Mouse (Mus musculus): ENCODE measurements around the gene Pex5l. TPM values are rescaled to one million over a fixed set of nuclear protein-coding genes. Genes with fewer than 3 reads are reported as not detected.

Gene Pex5l
- polyA plus RNA-seq, 1 experiment from 2014 or later, result not detected

GRCm38 (mm10) chr3:33061428-33061827 is 81.6 kb downstream of the Pex5l start:
- no peaks in the 10 kb centered on the region for H3K4me1 ChIP-seq (replicated peaks)
- H3K9ac ChIP-seq, result no peak overlapping the region
- no peak overlapping the region for H3K27ac ChIP-seq
- no peak overlapping the region for H3K4me3 ChIP-seq
- no peak for ATAC-seq (replicated peaks; ENCODE audit: insufficient number of reproducible peaks, insufficient read depth, low FRiP score, low read depth)
- WGBS, result 91% methylated on average over 2 of the region's 2 CpGs
- H3K4me2 ChIP-seq, result no peak overlapping the region
- no peaks in the 10 kb centered on the region for H3K9me3 ChIP-seq (replicated peaks)
- H3K36me3 ChIP-seq, result no peaks in the 10 kb centered on the region
- H3K27me3 ChIP-seq, result no peaks in the 10 kb centered on the region

GRCm38 (mm10) chr3:33061016-33061415 is 82.0 kb downstream of the Pex5l start:
- Histone ChIP-seq H3K4me3 (no peak overlapping the region), H3K36me3 (no peaks in the 10 kb centered on the region), H3K4me2 (no peak overlapping the region), H3K4me1 (replicated peaks) (no peaks in the 10 kb centered on the region), H3K9me3 (replicated peaks) (no peaks in the 10 kb centered on the region), H3K27ac (no peak overlapping the region), H3K9ac (no peak overlapping the region), H3K27me3 (no peaks in the 10 kb centered on the region)
- ATAC-seq (replicated peaks; ENCODE audit: insufficient number of reproducible peaks, insufficient read depth, low FRiP score, low read depth), result no peak
- WGBS, result 81% methylated on average over 4 of the region's 4 CpGs

DNA sequence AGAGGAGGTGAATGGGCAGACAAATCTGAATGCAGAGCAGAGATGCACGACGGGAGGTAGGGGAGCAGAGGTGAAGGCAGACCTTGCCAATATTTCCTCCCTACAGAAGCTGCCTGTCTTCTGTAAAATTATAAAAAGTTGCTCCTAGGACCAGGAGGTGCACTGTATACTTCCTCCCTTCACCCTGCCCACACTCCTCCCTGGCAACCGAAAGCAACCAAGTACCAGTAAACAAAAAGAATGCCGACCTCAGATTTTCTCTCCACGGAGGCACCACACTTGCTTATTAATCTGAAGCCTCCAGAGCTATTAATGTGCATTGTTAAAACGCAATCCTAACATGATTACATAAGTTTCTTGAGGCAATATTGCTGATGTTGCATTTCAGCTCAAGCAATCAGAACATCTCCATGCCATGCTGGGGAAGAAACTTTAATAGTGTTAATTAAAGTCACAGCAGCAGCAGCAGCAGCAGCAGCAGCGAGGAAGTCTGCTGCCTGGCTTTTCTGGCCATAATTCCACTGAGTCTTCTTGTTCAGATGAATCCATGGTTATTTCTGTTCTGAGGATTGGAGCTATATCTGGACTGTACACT is 82.6 kb downstream of the Pex5l start:
- WGBS, result 59% methylated on average over 7 of the region's 7 CpGs
- no peak for ATAC-seq (replicated peaks; ENCODE audit: insufficient number of reproducible peaks, insufficient read depth, low FRiP score, low read depth)
- H3K36me3 ChIP-seq, result no peaks in the 10 kb centered on the region
- H3K27me3 ChIP-seq, result no peaks in the 10 kb centered on the region
- H3K4me1 ChIP-seq (replicated peaks), result no peaks in the 10 kb centered on the region
- no peak overlapping the region for H3K4me2 ChIP-seq
- no peak overlapping the region for H3K27ac ChIP-seq
- H3K9ac ChIP-seq, result no peak overlapping the region
- H3K9me3 ChIP-seq (replicated peaks), result no peaks in the 10 kb centered on the region
- H3K4me3 ChIP-seq, result no peak overlapping the region

DNA sequence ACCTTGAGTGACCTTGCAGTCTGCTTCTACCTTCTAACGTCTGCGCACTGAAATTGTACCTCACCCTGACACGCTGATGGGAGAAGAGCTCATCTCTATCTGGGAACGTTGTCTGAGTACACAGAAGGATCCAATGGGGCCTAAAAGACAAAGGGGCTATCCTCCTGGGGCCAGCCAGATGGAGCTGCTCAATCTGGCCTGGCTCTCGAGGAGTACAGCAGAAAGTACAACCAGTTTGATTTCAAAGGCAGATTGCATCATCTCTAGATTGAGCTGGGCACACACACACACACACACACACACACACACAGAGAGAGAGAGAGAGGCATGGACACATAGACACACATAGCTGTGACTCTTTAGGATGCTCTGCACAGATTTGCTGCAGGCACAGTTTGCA is 94.7 kb downstream of the Pex5l start:
- Histone ChIP-seq H3K27ac (no peak overlapping the region), H3K36me3 (no peaks in the 10 kb centered on the region), H3K9ac (no peak overlapping the region), H3K9me3 (replicated peaks) (no peaks in the 10 kb centered on the region), H3K4me3 (no peak overlapping the region), H3K4me1 (replicated peaks) (no peaks in the 10 kb centered on the region), H3K27me3 (no peaks in the 10 kb centered on the region), H3K4me2 (no peak overlapping the region)
- WGBS, result 63% methylated on average over 5 of the region's 5 CpGs
- no peak for ATAC-seq (replicated peaks; ENCODE audit: insufficient number of reproducible peaks, insufficient read depth, low FRiP score, low read depth)

- no peaks in the 10 kb centered on the region for H3K9me3 ChIP-seq (replicated peaks)
- no peak overlapping the region for H3K27ac ChIP-seq
- no peak overlapping the region for H3K4me3 ChIP-seq
- H3K4me1 ChIP-seq (replicated peaks), result no peaks in the 10 kb centered on the region
- WGBS, result 65% methylated on average over 6 of the region's 6 CpGs
- H3K9ac ChIP-seq, result no peak overlapping the region
- H3K4me2 ChIP-seq, result no peak overlapping the region
- no peak for ATAC-seq (replicated peaks; ENCODE audit: insufficient number of reproducible peaks, insufficient read depth, low FRiP score, low read depth)
- no peaks in the 10 kb centered on the region for H3K27me3 ChIP-seq
- H3K36me3 ChIP-seq, result no peaks in the 10 kb centered on the region
Measured at GRCm38 (mm10) chr3:33044799-33045106, 98.3 kb downstream of the Pex5l start.

DNA sequence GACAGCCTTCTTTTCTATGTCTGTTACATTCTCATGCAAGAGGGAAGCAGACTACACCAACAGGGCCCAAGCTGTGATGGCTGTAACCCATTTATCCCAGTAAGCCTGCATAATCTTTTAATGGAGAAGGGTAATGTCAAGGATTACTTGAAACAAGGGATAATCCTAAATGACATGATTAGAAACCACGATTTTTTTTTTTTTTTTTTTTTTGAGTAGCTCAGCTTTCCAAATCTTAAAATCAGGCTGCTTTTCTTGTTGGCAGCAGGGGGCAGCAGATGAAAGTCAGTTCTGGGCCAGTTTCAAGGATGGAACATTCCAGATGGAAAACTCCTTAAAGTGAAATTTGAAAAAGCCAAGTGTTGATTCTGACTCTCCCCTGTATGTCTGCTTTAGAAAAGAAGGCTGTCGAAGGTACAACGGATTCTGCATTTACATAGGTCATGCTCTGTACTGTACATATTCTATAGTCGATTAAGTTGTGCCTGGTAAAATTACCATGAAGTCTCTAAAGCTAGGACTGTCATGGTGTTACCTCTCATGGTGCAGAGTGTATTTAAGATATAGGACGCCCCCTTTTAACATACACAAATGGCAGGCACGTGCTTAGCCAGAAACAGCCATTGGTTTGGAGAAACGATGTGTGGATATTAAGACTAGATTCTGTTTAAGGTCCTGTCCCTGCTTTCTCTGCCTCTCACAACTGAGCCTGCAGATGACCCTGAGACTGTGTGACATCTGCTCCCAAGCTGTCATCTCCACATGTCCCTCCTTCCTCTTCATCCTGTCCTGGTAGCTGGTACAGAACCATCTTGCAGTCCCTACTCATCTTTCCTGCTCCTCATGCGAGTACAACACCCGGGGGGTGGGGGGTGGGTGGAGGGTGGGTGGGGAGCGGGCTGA is 98.9 kb downstream of the Pex5l start:
- no peak overlapping the region for H3K9ac ChIP-seq

DNA sequence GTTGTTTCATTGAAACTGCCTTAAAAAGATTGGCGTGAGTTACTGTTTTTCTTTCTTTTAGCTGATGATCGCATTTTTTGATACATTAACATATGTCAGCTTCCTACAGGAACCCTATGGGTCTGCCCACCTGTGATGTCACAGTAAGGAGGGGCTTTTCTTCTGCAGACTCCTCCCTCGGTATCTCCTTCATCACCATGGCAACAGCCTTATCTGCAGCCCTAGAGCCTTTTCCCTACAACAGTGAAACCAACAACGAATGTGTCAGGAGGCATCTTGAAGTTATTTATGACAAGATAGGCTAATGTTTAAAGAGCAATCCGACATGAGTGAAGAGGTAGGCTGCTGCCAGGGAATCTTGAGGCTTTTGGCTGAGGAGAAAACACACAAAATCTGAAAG is 118.5 kb downstream of the Pex5l start:
- no peak overlapping the region for H3K4me3 ChIP-seq
- no peak overlapping the region for H3K27ac ChIP-seq
- no peaks in the 10 kb centered on the region for H3K27me3 ChIP-seq
- 45% methylated on average over 5 of the region's 5 CpGs for WGBS
- H3K9me3 ChIP-seq (replicated peaks), result no peaks in the 10 kb centered on the region
- H3K36me3 ChIP-seq, result no peaks in the 10 kb centered on the region
- no peak for ATAC-seq (replicated peaks; ENCODE audit: insufficient number of reproducible peaks, insufficient read depth, low FRiP score, low read depth)
- H3K9ac ChIP-seq, result no peak overlapping the region
- no peaks in the 10 kb centered on the region for H3K4me1 ChIP-seq (replicated peaks)
- H3K4me2 ChIP-seq, result no peak overlapping the region

More for the DNA sequence above, 98.9 kb downstream of the Pex5l start:
- no peaks in the 10 kb centered on the region for H3K9me3 ChIP-seq (replicated peaks)
- no peaks in the 10 kb centered on the region for H3K27me3 ChIP-seq
- H3K36me3 ChIP-seq, result no peaks in the 10 kb centered on the region
- no peak overlapping the region for H3K27ac ChIP-seq
- 68% methylated on average over 10 of the region's 10 CpGs for WGBS
- no peak for ATAC-seq (replicated peaks; ENCODE audit: insufficient number of reproducible peaks, insufficient read depth, low FRiP score, low read depth)
- H3K4me2 ChIP-seq, result no peak overlapping the region
- H3K4me1 ChIP-seq (replicated peaks), result no peaks in the 10 kb centered on the region
- no peak overlapping the region for H3K4me3 ChIP-seq

DNA sequence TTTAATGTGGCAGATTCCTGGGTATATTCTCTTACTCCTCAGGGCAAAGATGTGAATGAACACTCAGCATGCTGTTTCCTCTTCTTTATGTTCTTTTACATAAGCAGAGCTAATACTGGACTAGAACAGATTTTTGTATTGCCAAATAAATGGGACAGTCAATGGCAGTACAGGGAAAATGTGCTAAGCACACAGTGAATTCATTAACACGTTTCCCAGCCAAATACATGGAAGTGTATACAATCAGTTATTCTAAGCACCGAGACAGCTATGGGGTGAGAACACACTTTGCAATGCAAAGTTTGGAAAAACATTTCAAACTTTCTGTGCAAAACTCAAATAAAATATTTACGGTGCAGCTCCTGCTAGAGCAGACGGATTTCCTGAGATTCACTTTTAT is 139.1 kb downstream of the Pex5l start:
- H3K4me3 ChIP-seq, result no peak overlapping the region
- WGBS, result 72% methylated on average over 4 of the region's 4 CpGs

GRCm38 (mm10) chr3:33001769-33002168 is 141.3 kb downstream of the Pex5l start:
- no peak overlapping the region for H3K4me2 ChIP-seq
- no peaks in the 10 kb centered on the region for H3K4me1 ChIP-seq (replicated peaks)
- H3K9me3 ChIP-seq (replicated peaks), result no peaks in the 10 kb centered on the region
- 73% methylated on average over 3 of the region's 3 CpGs for WGBS
- ATAC-seq (replicated peaks; ENCODE audit: insufficient number of reproducible peaks, insufficient read depth, low FRiP score, low read depth), result no peak
- no peak overlapping the region for H3K4me3 ChIP-seq
- H3K36me3 ChIP-seq, result no peaks in the 10 kb centered on the region
- H3K27me3 ChIP-seq, result no peaks in the 10 kb centered on the region
- H3K27ac ChIP-seq, result no peak overlapping the region
- H3K9ac ChIP-seq, result no peak overlapping the region

More for the DNA sequence above, 139.1 kb downstream of the Pex5l start:
- H3K9ac ChIP-seq, result no peak overlapping the region
- ATAC-seq (replicated peaks; ENCODE audit: insufficient number of reproducible peaks, insufficient read depth, low FRiP score, low read depth), result no peak
- H3K27me3 ChIP-seq, result no peaks in the 10 kb centered on the region
- H3K9me3 ChIP-seq (replicated peaks), result no peaks in the 10 kb centered on the region
- no peak overlapping the region for H3K27ac ChIP-seq
- H3K4me1 ChIP-seq (replicated peaks), result no peaks in the 10 kb centered on the region
- H3K36me3 ChIP-seq, result no peaks in the 10 kb centered on the region
- no peak overlapping the region for H3K4me2 ChIP-seq

- ATAC-seq (replicated peaks; ENCODE audit: insufficient number of reproducible peaks, insufficient read depth, low FRiP score, low read depth), result no peak
Measured at GRCm38 (mm10) chr3:33000383-33001015, 142.5 kb downstream of the Pex5l start.

GRCm38 (mm10) chr3:32991713-32992575 is 151.1 kb downstream of the Pex5l start:
- ATAC-seq (replicated peaks; ENCODE audit: insufficient number of reproducible peaks, insufficient read depth, low FRiP score, low read depth), result no peak
- Histone ChIP-seq H3K9ac (no peak overlapping the region), H3K4me1 (replicated peaks) (peaks cover 3% of the 10 kb centered on the region; the same call in 1 of the 2 replicates), H3K27me3 (no peaks in the 10 kb centered on the region), H3K36me3 (no peaks in the 10 kb centered on the region), H3K9me3 (replicated peaks) (no peaks in the 10 kb centered on the region), H3K4me3 (no peak overlapping the region), H3K27ac (no peak overlapping the region), H3K4me2 (no peak overlapping the region)
- 68% methylated on average over 12 of the region's 12 CpGs for WGBS

More at GRCm38 (mm10) chr3:33000383-33001015, 142.5 kb downstream of the Pex5l start:
- WGBS, result 90% methylated on average over 8 of the region's 8 CpGs
- no peaks in the 10 kb centered on the region for H3K9me3 ChIP-seq (replicated peaks)
- no peak overlapping the region for H3K4me3 ChIP-seq
- no peak overlapping the region for H3K4me2 ChIP-seq
- no peaks in the 10 kb centered on the region for H3K36me3 ChIP-seq
- no peak overlapping the region for H3K27ac ChIP-seq
- H3K4me1 ChIP-seq (replicated peaks), result no peaks in the 10 kb centered on the region
- no peak overlapping the region for H3K9ac ChIP-seq
- no peaks in the 10 kb centered on the region for H3K27me3 ChIP-seq
